Mouse (Mus musculus) forebrain, postnatal 0 days (tissue): ENCODE measurements around the gene Kctd13. TPM values are rescaled to one million over a fixed set of nuclear protein-coding genes. Genes with fewer than 3 reads are reported as not detected.

Source experiments
- ATAC-seq: fragments of 200-750 bp; cut with Nextera tagmentation; 2 replicates; pipeline ENCODE4 v1.8.0; 2017; ENCODE audit warnings: mild to moderate bottlenecking, moderate library complexity
- DNase-seq: peaks from one replicate; pipeline ENCODE4 v3.0.0-alpha.2; 2015
- H3K27ac ChIP-seq: fragments of 300-500 bp; sonication (generic); 2 replicates; pipeline ENCODE4 v1.5.1; 2014; ENCODE audit warnings: low read depth, mild to moderate bottlenecking, antibody characterized with exemption, low read length, moderate library complexity, mixed read lengths
- H3K27me3 ChIP-seq: fragments of 300-500 bp; sonication (generic); 2 replicates; pipeline ENCODE4 v1.6.1; 2014; ENCODE audit warnings: mild to moderate bottlenecking, low read length, mixed read lengths; ENCODE audit not compliant: insufficient read depth
- H3K36me3 ChIP-seq: fragments of 300-500 bp; sonication (generic); 2 replicates; pipeline ENCODE4 v1.6.1; 2014; ENCODE audit warnings: mild to moderate bottlenecking, moderate library complexity; ENCODE audit not compliant: insufficient read depth
- H3K4me1 ChIP-seq: fragments of 300-500 bp; sonication (generic); 2 replicates; pipeline ENCODE4 v1.6.1; 2014; ENCODE audit warnings: antibody characterized with exemption; ENCODE audit not compliant: insufficient read depth
- H3K4me2 ChIP-seq: fragments of 300-500 bp; sonication (generic); 2 replicates; pipeline ENCODE4 v1.6.1; 2014; ENCODE audit warnings: low read depth, mild to moderate bottlenecking, moderate library complexity
- H3K4me3 ChIP-seq: fragments of 300-500 bp; sonication (generic); 2 replicates; pipeline ENCODE4 v1.5.1; 2014; ENCODE audit warnings: low read depth, low read length, mixed read lengths
- H3K9ac ChIP-seq: fragments of 300-500 bp; sonication (generic); 2 replicates; pipeline ENCODE4 v1.6.1; 2014; ENCODE audit warnings: mild to moderate bottlenecking
- H3K9me3 ChIP-seq: fragments of 300-500 bp; sonication (generic); 2 replicates; pipeline ENCODE4 v1.6.1; 2016; ENCODE audit warnings: low read length
- CTCF ChIP-seq: sonication (generic); IDR thresholded peaks from 2 replicates; pipeline ENCODE4 v1.5.1; 2016; ENCODE audit warnings: antibody characterized with exemption, control low read depth, low read depth
- WGBS: fragments of 180-500 bp; shearing (Covaris S2); extraction: QIAGEN DNeasy Blood & Tissue Kit; methylation state at CpG from one replicate; pipeline ENCODE4 v1.1.7; 2014; 5-methylcytosine and 5-hydroxymethylcytosine counted together
- polyA plus RNA-seq: library from polyadenylated mRNA; unstranded; fragments of >200 nt; fragmentation: Nextera tagmentation; extraction: Ambion mirVana; gene quantifications from 2 replicates; pipeline ENCODE4 v1.2.1, GENCODE M21; 2015
- total RNA-seq: library from RNA; depleted of rRNA; stranded (reverse); fragments of >200 nt; gene quantifications from 2 replicates; pipeline ENCODE4 v1.2.3, GENCODE M21; 2014

Kctd13 gene
- total and polyA plus RNA-seq, 2 experiments from 2014 or later: 140 to 218 TPM

GRCm38 (mm10) chr7:126941171-126941570 is 12.5 kb downstream of the Kctd13 start:
- no peaks in the 10 kb centered on the region for H3K4me1 ChIP-seq
- no peaks in the 10 kb centered on the region for H3K27me3 ChIP-seq
- no peak overlapping the region for H3K4me3 ChIP-seq
- no peak for ATAC-seq
- WGBS: 51% methylated on average over 6 of the region's 6 CpGs
- H3K27ac ChIP-seq: no peak overlapping the region
- TF ChIP-seq CTCF: no peak
- no peaks in the 10 kb centered on the region for H3K9me3 ChIP-seq
- no peak overlapping the region for H3K4me2 ChIP-seq
- peaks cover 55% of the 10 kb centered on the region for H3K36me3 ChIP-seq
- H3K9ac ChIP-seq: no peak overlapping the region
- no peak for DNase-seq

GRCm38 (mm10) chr7:126941801-126942200 is 13.1 kb downstream of the Kctd13 start:
- H3K27me3 ChIP-seq: no peaks in the 10 kb centered on the region
- H3K9ac ChIP-seq: no peak overlapping the region
- WGBS: 63% methylated on average over 5 of the region's 5 CpGs
- no peaks in the 10 kb centered on the region for H3K4me1 ChIP-seq
- H3K4me3 ChIP-seq: no peak overlapping the region
- no peak overlapping the region for H3K4me2 ChIP-seq
- no peak for DNase-seq
- no peak for ATAC-seq
- H3K36me3 ChIP-seq: peaks cover 57% of the 10 kb centered on the region
- no peak for TF ChIP-seq CTCF
- H3K27ac ChIP-seq: no peak overlapping the region
- no peaks in the 10 kb centered on the region for H3K9me3 ChIP-seq

- Histone ChIP-seq H3K4me3 (no peak overlapping the region), H3K9me3 (no peaks in the 10 kb centered on the region), H3K4me2 (no peak overlapping the region), H3K9ac (no peak overlapping the region), H3K36me3 (peaks cover 41% of the 10 kb centered on the region), H3K27ac (no peak overlapping the region), H3K4me1 (no peaks in the 10 kb centered on the region), H3K27me3 (no peaks in the 10 kb centered on the region)
- 37% methylated on average over 3 of the region's 3 CpGs for WGBS
- DNase-seq: peak; percentile 27
- TF ChIP-seq CTCF: peak; percentile 67
- no peak for ATAC-seq
Observed at GRCm38 (mm10) chr7:126946530-126946929, 17.9 kb downstream of the Kctd13 start.

- Histone ChIP-seq H3K4me2 (peak overlapping the region; percentile 96), H3K9ac (peak overlapping the region; percentile 84), H3K4me1 (peaks cover 12% of the 10 kb centered on the region), H3K4me3 (peak overlapping the region; percentile 65), H3K27ac (peak overlapping the region; percentile 93), H3K9me3 (no peaks in the 10 kb centered on the region), H3K27me3 (no peaks in the 10 kb centered on the region), H3K36me3 (peaks cover 27% of the 10 kb centered on the region)
- ATAC-seq (no peak), DNase-seq (no peak)
- WGBS: 80% methylated on average over 10 of the region's 10 CpGs
- TF ChIP-seq CTCF: no peak
Observed at GRCm38 (mm10) chr7:126948626-126949025, 19.9 kb downstream of the Kctd13 start.

- H3K4me3 ChIP-seq: peak within 1 kb of the TSS; percentile 65
- ATAC-seq (peak; percentile 66), DNase-seq (peak; percentile 80)
- peak within 1 kb of the TSS; percentile 93 for H3K27ac ChIP-seq
- H3K36me3 ChIP-seq: peaks cover 26% of the 10 kb centered on the region
- no peak for TF ChIP-seq CTCF
- H3K9ac ChIP-seq: peak within 1 kb of the TSS; percentile 84
- peak within 1 kb of the TSS; percentile 96 for H3K4me2 ChIP-seq
- 1% methylated on average over 18 of the region's 21 CpGs for WGBS
- H3K4me1 ChIP-seq: peaks cover 12% of the 10 kb centered on the region
- H3K9me3 ChIP-seq: no peaks in the 10 kb centered on the region
- H3K27me3 ChIP-seq: no peaks in the 10 kb centered on the region
Observed at GRCm38 (mm10) chr7:126949403-126949792, 20.7 kb downstream of the Kctd13 start, which contains the start of gene Asphd1. TSS of gene Asphd1 (minus strand) at chr7:126949582.

- peak; percentile 88 for DNase-seq
- Histone ChIP-seq H3K27ac (peak within 1 kb of the TSS; percentile 93), H3K36me3 (peaks cover 20% of the 10 kb centered on the region), H3K4me1 (peaks cover 12% of the 10 kb centered on the region), H3K4me2 (peak within 1 kb of the TSS; percentile 96), H3K4me3 (peak within 1 kb of the TSS; percentile 65), H3K27me3 (no peaks in the 10 kb centered on the region), H3K9me3 (no peaks in the 10 kb centered on the region), H3K9ac (peak within 1 kb of the TSS; percentile 84)
- ATAC-seq: peak; percentile 87
- 3% methylated on average over 41 of the region's 42 CpGs for WGBS
- TF ChIP-seq CTCF: 0 out of 2 replicates have a peak, but pooled peaks have one; percentile 12
Observed at GRCm38 (mm10) chr7:126949793-126950646, 21.3 kb downstream of the Kctd13 start, which contains the start of gene Sez6l2. TSS of gene Sez6l2 (plus strand) at chr7:126950563.
